Mouse (Mus musculus) myocyte (in vitro differentiated cells): ENCODE results near the gene Krtap12-1.

ENCODE experiments used
- E2F4 ChIP-seq: IDR thresholded peaks from one replicate; pipeline ENCODE4 v1.6.1; 2011; ENCODE audit warnings: mild to moderate bottlenecking, control low read depth, moderate library complexity; ENCODE audit not compliant: insufficient read depth
- MAX ChIP-seq: IDR thresholded peaks from one replicate; pipeline ENCODE4 v1.6.1; 2011; ENCODE audit warnings: low read depth, mild to moderate bottlenecking, control low read depth
- MYOG ChIP-seq, 3 experiments: IDR thresholded peaks; one replicate each; pipeline ENCODE4 v1.6.1; 2011; ENCODE audit warnings: control low read depth in 2 of 3, low read depth in 2 of 3, mild to moderate bottlenecking in 2 of 3; ENCODE audit not compliant: insufficient read length in 2 of 3, control insufficient read depth in 1 of 3, insufficient read depth in 1 of 3
- POLR2A ChIP-seq: IDR thresholded peaks from one replicate; pipeline ENCODE4 v1.6.1; 2011; ENCODE audit warnings: low read depth, mild to moderate bottlenecking, control low read depth, moderate library complexity; ENCODE audit not compliant: insufficient read length
- POLR2AphosphoS2 ChIP-seq: IDR thresholded peaks from one replicate; pipeline ENCODE4 v1.6.1; 2011; ENCODE audit warnings: low read depth, control low read depth; ENCODE audit not compliant: insufficient read length
- REST ChIP-seq: IDR thresholded peaks from one replicate; pipeline ENCODE4 v1.6.1; 2011; ENCODE audit warnings: mild to moderate bottlenecking, control low read depth, moderate library complexity; ENCODE audit not compliant: insufficient read depth, insufficient read length
- TCF12 ChIP-seq: IDR thresholded peaks from one replicate; pipeline ENCODE4 v1.6.1; 2011; ENCODE audit warnings: mild to moderate bottlenecking, control low read depth; ENCODE audit not compliant: poor library complexity, insufficient read depth, severe bottlenecking
- USF1 ChIP-seq: IDR thresholded peaks from one replicate; pipeline ENCODE4 v1.6.1; 2011; ENCODE audit warnings: low read depth, mild to moderate bottlenecking, control low read depth, moderate library complexity

- TF ChIP-seq E2F4 = no peak
- TF ChIP-seq MYOG (IDR thresholded peaks at IDR 0.05; ENCODE audit: control insufficient read depth in 1 of 3, insufficient read depth in 1 of 3, insufficient read length in 2 of 3, low read depth in 2 of 3) = no peak
- TF ChIP-seq POLR2A = no peak
- TF ChIP-seq MAX = no peak
- no peak for TF ChIP-seq POLR2AphosphoS2
- TF ChIP-seq USF1 = no peak
- no peak for TF ChIP-seq TCF12
- no peak for TF ChIP-seq REST
Observed at GRCm38 (mm10) chr10:77769727-77770126, 49.3 kb downstream of the Krtap12-1 start.
